Mouse (Mus musculus) adrenal gland, adult 2 months (tissue): ENCODE data around the gene Timm23. TPM values are rescaled to one million over a fixed set of nuclear protein-coding genes. Genes with fewer than 3 reads are reported as not detected.
"Not testable (repeated sequence)": the region's sequence is repeated elsewhere in the genome, so short reads cannot be mapped to it uniquely, and the experiment has no call there.

Experiments
- DNase-seq: peaks from one replicate; pipeline ENCODE4 v3.0.0; 2021
- long read RNA-seq: library from polyadenylated mRNA; stranded (forward); transcript quantifications from one replicate; pipeline ENCODE4 v2.0.0, GENCODE M21; 2021
- polyA plus RNA-seq: library from polyadenylated mRNA; depleted of rRNA; stranded (reverse); fragments of >200 nt; gene quantifications from 2 replicates; pipeline ENCODE4 v1.2.3, GENCODE M21; 2012; rRNA removed
- total RNA-seq, 2 experiments: library from RNA; stranded (reverse); gene quantifications; 2 replicates each; pipeline ENCODE4 v1.2.3; 2021

Timm23 gene
- total RNA-seq (100 to 1,000 TPM; 150 to 152 TPM), polyA plus RNA-seq (165 TPM in 2 replicates)
- long read RNA-seq, transcript Timm23-201 (7 exons, 1,173 nt): major isoform, 147 of 153 reads
- long read RNA-seq, partial matches to known transcripts: 0 of 153 reads
- long read RNA-seq, other reads (novel, unspliced or antisense): 4 of 153 reads

DNA sequence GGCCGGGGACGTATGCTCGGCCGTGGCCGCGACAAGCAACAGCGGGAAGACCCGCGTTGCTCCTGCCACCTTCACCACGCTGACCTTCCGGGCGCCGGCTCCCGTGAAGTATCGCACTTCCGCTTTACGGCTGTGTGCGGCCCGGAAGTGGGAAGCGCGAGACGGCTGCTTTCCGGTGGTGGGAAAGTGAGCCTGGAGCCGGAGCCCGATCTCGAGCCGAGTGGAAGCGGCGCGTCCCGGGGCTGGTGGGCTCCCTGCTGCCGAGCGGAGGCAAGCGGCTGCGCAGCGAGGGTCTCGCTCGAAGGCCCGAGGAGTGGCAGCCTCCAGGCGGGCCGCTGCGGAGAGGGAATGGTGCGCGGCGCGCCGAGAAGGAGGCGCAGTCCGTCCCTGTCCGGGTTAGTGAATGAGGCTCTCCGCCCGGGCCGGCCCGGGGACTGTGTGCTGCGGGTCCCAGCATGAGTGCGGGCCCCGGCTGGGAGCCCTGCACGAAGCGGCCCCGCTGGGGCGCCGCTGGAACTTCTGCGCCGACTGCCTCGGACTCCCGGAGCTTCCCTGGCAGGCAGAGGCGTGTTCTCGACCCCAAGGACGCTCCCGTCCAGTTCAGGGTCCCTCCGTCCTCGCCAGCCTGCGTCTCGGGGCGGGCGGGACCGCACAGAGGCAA, at the start of gene Timm23, which contains the start of gene Parg:
TSS of gene Timm23 (minus strand) at position 108 of the 661 bp plus-strand sequence.
TSS of gene Parg (plus strand) at position 159 of the 661 bp plus-strand sequence.
- peak; percentile 93 for DNase-seq

DNA sequence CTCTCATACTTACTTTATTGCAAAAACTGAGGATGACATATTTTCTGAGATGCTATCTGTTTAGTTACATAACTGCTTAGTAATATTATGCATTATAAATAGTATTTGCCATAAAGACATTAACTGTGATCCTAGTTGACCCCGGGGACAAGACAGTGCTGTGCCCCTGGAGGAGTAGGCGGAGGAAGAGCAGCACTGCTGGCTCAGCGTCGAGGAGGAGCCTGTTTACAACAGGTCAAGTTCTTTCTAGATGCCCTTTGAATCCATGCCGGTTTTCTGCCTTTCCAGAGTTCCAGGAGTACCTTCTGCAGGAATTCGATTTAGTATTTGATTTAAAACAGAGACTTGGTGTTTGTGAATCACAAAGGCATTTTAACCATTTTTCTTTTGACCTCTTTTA, 47.9 kb upstream of the Timm23 start:
- DNase-seq: no peak

- DNase-seq: no peak
Measured at GRCm38 (mm10) chr14:32246019-32246418, 44.3 kb upstream of the Timm23 start.

- DNase-seq: no peak
Measured at GRCm38 (mm10) chr14:32242401-32242800, 40.7 kb upstream of the Timm23 start.

DNA sequence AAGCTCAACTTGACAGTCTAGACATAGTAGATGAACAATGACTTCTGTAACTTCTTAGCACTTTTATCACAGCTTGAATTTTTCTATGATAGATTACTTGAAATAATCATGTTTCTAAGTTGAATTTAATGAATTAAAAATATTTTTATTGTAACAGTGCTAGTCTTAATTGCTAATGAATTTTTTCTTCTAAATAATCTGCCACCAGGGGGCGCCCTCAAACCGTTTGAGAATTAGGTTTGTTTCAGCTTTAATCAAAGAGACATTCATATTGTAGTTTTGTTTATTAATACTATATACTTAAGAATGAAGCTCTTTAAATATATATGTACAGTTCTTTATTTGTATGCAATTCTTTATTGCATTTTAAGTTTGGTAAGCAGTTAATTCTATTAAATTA, 27.3 kb upstream of the Timm23 start:
- peak; percentile 20 for DNase-seq

- no peak for DNase-seq
Measured at GRCm38 (mm10) chr14:32226601-32227000, 24.9 kb upstream of the Timm23 start.

- no peak for DNase-seq
Measured at GRCm38 (mm10) chr14:32201354-32201753, 344 bp downstream of the Timm23 start.

DNA sequence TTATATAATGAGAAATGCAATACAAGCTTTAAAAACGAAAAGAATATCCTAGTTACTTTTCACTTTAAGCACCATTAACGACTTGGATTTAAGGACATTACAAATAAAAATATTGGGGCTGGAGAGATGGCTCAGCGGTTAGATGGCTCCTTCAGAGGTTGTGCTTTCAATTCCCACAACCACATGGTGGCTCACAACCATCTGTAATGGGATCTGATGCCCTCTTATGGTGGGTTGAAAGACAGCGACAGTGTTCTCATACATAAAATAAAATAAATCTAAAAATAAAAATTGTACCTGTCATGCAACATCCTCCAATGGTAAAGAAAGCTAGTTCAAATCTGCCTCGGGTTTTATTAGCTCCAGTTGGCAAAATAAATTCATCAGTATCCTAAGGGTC, 8.1 kb downstream of the Timm23 start:
- not testable (repeated sequence) for DNase-seq

DNA sequence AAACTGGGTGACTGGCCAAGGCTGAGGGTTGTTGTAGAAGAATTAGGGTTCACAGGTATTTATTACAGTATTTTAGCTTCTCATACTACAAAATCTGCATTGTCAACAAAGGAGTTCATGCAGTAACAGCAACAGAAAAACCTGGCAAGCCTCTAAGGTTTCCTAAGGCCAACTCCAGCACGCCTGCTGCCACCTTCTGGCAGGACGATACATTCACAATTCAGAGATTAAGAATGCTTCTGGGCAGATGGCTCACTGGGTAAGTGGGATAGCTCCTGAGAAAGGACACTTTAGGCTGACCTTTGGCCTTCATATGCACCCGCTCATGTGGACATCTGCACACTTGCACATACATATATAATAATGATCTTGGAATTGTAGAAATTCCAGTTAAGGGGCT, 9.3 kb downstream of the Timm23 start:
- DNase-seq: peak; percentile 64

GRCm38 (mm10) chr14:32191926-32192325, 9.8 kb downstream of the Timm23 start:
- no peak for DNase-seq

GRCm38 (mm10) chr14:32190627-32191391, 10.9 kb downstream of the Timm23 start:
- peak; percentile 43 for DNase-seq

DNA sequence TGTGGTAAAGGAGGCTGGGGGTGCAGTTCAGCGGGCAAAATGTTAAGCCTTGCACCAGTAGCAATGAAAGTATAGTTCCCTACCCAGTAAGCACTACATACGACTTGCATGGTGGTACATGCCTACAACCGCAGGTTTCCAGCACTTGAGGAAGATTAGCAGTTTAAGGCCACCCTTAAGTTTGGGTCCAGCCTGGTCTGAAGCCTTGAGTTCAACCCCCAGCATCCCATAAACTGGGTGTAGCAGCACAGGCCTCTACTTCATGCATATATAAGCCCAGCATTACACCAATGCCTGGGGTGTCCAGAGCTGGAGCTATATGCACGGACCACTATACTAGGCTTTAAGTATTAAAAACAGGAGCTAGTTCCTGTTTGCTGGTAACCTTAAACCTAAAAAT, 17.9 kb downstream of the Timm23 start:
- DNase-seq: no peak

DNA sequence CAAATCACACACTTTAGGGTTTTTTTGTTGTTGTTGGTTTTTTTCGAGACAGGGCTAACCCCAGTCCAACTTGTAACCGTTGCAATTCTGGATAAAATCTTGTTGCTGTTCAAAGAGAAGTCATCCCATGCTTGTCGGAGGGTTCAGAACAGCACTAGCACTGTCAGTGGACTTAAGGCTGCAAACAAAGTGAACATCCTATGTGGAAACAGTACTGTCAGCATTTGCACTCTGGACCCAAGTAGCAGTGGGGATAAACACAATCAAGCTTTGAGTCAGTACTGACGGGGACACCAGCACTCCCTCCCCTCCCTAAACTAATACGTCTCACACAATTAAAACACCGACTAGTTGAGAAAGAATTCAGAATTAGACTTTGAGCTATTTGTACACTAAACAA, 20.8 kb downstream of the Timm23 start:
- no peak for DNase-seq

- DNase-seq: no peak
Measured at GRCm38 (mm10) chr14:32179393-32180195, 22.1 kb downstream of the Timm23 start.

DNA sequence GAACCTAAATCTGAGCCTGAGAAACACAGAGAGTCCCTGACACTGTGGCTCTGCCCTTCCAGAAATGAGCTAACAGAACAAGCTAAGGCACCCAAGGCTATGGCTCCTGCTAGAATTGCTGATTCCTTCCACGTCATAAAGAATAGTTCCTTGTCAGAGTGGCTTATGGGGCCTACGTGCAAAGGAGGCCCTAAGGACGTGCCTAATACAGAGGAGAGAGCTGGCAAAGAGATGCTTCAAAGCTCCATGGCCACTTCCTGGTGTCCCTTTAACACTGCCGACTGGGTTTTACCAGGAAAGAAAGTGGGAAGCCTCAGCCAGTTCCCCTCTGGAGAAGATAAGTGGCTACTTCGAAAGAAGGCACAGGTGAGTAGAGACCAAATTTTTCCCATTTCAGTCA, 25.1 kb downstream of the Timm23 start:
- not testable (repeated sequence) for DNase-seq

DNA sequence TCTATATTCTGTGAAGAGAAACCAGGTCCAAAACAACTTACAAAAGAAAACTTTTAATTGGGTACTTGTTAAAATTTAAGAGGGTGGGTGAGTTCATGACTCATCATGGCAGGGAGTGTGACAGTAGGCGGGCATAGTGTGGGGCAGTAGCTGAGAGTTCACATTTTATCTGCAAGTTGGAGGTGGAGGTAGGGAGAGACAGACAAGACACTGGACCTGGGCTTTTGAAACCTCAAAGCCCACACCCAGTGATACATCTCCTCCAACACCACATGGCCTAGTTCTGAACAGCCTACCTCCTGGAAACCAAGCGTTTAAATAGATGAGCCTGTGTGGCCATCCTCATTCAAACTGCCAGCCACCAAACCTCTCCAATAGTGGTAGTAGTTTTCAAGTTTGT, 26.4 kb downstream of the Timm23 start:
- DNase-seq: no peak

DNA sequence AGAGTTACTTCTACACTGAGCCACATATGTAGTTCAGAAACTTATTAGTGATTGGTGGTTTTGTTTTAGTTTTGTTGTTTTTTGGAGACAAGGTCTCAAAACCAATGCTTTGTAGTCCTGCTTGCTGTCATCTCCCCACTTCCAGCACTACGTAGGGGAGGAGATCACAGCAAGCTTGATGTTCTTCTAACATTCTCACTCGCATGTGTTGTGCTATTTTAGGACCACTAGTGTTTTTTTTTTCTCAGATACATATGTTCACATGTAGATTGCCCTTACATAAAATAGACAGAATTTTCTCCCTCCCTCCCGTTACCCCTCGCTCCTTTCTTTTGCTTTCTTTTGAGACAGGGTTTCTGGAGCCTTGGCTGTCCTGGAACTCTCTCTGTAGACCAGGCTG, 31.6 kb downstream of the Timm23 start:
- DNase-seq: no peak

DNA sequence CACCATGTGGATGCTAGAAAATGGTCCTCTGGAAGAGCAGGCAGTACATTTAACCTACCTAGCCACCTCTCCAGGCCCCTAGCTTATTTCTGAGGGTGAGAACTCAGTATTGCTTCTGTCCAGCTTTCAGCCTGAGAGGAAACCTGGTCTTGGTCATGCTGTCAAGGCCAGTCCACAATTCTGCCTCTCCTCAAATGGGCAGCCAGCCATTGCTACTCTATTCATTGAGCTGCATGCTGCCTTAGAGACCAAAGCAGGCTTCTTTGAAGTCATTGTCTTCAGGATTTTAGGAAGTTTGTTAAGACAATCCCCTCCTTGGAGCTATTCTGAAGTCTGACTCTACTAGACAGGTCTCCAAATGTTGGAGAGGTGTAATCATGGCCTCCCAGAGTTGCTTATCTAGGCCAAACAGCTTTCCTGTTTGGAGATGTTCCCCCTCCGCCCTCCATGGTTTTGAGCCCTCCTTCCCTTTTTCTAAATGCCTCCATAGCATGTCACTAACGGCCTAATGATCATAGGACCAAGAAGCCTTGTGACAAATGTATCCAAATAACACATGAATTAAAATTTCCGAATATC, 33.0 kb downstream of the Timm23 start:
- DNase-seq: peak; percentile 34

DNA sequence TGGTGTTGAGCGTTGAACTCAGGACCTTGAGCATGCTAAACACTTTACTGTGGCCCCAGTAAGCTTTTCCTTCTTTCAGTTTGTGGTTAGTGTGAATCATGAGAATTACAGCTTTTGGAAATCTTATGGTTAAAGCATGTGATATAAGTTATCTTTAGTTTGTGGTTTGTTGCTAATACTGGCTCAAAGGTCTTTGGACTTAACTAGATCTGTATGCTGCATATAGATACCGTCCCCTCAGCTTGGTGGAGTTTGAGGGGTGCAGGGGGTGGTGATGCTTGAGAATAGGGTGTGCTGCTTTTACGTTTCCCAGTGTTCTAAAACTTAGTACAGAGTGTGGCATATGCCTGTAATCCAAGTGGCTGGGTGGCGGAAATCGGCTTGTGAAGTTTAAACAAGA, 34.4 kb downstream of the Timm23 start:
- DNase-seq: no peak

GRCm38 (mm10) chr14:32166840-32167239, 34.9 kb downstream of the Timm23 start:
- no peak for DNase-seq

DNA sequence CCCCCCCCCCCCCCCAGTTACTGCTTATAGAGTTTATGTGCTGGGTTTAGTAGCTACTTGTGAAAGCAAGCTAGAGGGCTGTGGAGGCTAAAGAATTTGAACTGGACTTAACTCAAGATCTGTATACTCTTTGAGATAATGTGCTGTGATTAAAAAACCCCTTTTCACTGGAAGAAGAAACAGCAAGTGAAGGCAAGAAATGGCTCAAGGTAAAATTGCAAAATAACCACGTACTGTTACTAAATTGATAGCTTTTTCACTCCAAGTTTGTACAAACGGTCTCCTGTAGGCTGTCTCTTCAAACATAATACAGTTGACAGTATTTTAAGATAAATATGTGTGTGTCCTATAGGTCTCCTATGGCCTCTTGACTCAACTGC, 35.6 kb downstream of the Timm23 start:
- no peak for DNase-seq
